Mouse (Mus musculus): ENCODE data around the gene Gpr3.

GRCm38 (mm10) chr4:133261641-133262374 is 49.5 kb upstream of the Gpr3 start:
- TF ChIP-seq POLR2A (IDR thresholded peaks at IDR 0.05; ENCODE audit: insufficient read length, low read depth) = no peak
- no peak for TF ChIP-seq MYOG (IDR thresholded peaks at IDR 0.05; ENCODE audit: control insufficient read depth in 1 of 3, insufficient read depth in 1 of 3, insufficient read length in 2 of 3, low read depth in 2 of 3)
- no peak for TF ChIP-seq USF1 (IDR thresholded peaks at IDR 0.05; ENCODE audit: low read depth)
- TF ChIP-seq POLR2AphosphoS2 (IDR thresholded peaks at IDR 0.05; ENCODE audit: insufficient read length, low read depth) = no peak
- no peak for TF ChIP-seq MAX (IDR thresholded peaks at IDR 0.05; ENCODE audit: low read depth)
- no peak for TF ChIP-seq TCF12 (IDR thresholded peaks at IDR 0.05; ENCODE audit: insufficient read depth, poor library complexity, severe bottlenecking)
- no peak for TF ChIP-seq MYOD1 (IDR thresholded peaks at IDR 0.05; ENCODE audit: control insufficient read depth in 1 of 3, insufficient read length in 2 of 3, low read depth in 2 of 3)
- TF ChIP-seq TCF3 (IDR thresholded peaks at IDR 0.05; ENCODE audit: insufficient read length, low read depth) = no peak

All from myocyte (in vitro differentiated cells).